Mouse (Mus musculus): ENCODE results near the gene Trpv6. TPM values are rescaled to one million over a fixed set of nuclear protein-coding genes. Genes with fewer than 3 reads are reported as not detected.

Trpv6 gene
- total RNA-seq, 2 experiments from 2014 or later = not detected

DNA sequence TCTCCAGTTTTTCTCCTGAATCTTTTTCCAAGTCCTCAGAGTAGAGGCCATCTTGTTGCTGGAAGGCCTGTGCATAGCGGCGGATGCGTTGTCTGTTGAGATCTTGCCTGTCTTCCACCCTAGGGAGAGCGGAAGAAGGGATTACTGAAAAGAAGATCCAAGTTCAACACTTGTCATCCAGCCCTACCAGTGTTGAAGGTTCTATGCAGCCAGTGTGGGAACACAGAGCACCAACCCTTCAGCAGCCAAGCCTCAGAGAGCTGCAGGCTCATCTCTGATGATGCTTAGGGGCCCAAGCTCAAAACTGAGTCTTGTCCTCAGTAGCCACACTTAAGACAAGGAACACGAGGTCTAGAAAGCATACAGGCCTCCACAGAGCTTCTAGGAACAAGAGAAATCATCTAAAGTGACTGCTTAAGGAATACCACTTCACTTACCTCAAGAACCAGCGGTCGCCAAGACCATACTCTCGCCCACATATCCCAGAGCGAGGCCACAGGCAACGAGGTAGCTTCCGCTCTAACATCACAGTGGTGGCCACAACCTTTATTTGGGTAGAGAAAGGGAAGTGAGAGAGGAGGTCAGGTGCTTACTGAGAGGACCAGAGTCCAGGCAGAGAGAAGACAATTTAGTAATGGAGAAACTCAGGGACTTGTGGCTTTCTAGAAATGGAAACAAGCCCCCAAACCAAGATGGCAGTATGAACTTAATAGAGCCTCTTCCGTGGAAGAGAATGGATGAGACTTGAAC, 14.8 kb downstream of the Trpv6 start:
- no peak for DNase-seq

DNA sequence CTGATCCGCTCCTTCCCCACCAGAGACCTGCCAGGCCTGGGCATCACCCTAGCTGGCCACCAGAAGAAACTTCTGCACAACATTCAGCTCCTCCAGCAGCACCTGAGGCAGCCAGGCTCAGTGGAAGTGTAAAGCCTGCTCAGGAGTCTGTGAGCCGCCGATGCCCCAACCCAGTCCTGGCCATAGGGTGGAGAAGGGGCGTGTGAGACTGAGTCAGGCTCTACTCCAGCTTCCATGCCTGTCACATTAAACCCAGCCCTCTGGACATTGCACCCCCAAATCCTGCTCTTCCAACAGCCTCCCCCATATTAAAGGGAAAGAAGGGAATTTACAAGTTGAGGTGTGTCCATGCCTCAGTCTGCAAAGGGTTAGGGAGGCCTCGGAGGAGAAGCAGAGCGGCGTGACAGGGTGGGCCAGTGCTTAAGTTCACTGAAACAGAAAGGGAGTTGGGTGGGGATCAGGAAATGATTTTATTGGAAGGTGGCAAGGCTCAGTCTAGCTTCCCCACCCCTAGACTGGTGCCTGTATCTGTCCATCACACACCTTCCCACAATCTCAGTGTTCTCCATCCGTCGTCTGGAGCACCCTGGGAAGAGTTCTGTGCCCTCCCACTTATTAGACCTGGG, 15.9 kb downstream of the Trpv6 start:
- no peak for DNase-seq

DNA sequence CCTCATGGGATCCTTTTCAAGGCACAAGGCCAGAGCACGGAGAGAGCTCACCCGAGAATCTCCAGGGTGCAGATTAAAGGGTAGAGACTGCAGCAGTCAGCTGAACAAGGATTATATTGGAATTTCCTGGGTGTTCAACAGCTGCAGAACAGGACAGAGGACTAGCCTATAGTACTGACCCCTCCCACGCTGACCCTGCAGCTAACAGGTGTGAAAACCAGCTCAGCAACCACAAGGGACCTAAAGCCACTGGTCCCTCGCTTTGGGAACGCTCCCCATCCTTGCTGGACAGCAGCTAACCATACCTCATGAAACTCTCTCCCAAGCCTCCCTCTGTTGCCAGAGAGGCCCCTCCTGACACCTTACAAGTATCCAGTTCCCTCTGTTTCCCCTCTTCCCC, 28.6 kb downstream of the Trpv6 start:
- no peak for DNase-seq

DNA sequence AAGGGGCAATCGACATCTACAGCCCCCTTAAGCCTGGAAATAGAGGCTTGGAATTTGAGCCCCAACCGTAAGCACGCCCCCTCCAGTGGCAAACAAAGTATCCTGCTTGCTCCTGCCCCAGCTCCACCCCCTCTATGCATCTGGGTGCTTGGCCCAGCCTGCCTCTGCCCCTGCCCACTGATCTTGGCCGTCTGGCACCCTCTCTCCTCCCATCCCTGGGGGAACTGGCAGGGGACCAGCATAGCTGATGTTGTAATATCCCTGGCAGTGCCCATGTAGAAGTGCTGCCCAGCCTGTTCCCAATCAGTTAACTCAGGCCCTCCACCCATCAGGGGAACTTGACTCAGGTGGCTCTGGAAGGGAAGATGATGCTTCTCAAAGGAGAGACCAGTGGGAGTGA, 30.0 kb downstream of the Trpv6 start:
- DNase-seq = peak; percentile 88

DNA sequence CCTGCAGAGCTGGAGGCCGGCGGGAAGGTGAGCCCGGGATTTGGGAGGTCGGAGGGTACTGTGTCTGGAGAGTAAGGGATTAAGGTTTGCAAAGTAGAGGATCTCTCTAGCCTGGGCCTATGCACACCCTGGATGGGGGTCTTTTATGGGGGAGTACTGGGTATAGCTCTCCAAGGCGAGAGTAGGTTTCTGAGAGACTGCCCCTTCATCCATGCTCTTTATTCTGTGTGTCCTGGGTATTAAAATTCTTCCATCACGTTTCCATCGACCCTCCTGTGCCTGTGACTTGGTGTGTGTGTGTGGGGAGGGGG, 30.5 kb downstream of the Trpv6 start:
- no peak for DNase-seq

DNA sequence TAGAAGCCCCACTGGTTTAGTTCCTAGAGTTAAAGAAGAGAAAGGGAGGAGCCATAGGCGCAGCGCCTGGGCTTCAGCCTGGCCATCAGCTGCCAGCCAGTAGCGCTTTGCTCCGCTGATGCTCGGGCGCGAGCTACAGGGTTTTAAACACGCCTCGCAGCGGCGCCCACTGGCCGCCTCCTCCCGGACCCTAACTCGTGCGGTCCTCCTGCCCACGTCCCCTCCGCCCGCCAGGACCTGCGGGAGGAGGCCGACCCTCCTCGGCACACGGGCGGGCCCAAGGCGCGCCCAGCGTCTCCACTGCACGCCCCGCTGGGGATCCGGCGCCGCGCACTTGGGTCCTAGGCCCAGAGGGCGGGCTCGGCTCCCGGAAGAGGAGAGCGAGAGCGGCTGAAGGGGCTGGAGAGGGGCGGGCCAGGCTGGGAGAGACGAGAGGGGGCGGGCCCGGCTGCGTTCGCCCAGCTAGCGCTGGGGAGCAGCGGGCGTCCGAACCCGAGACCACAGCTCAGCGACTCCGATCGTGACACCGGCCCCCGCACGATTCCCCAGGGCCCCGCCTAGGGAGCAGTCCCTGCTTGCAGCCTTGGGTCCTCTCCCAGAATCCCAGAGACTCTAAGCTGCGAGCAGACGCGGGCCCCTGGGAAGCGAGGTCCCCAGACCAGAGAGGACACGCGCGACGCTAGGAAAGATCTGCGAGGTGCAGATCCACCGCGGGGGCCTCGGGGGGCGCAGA, 31.0 kb downstream of the Trpv6 start, which contains the start of gene Ephb6:
Gene Ephb6 (plus strand): TSS at position 422 of the 733 bp plus-strand sequence.
- DNase-seq = peak; percentile 87

DNA sequence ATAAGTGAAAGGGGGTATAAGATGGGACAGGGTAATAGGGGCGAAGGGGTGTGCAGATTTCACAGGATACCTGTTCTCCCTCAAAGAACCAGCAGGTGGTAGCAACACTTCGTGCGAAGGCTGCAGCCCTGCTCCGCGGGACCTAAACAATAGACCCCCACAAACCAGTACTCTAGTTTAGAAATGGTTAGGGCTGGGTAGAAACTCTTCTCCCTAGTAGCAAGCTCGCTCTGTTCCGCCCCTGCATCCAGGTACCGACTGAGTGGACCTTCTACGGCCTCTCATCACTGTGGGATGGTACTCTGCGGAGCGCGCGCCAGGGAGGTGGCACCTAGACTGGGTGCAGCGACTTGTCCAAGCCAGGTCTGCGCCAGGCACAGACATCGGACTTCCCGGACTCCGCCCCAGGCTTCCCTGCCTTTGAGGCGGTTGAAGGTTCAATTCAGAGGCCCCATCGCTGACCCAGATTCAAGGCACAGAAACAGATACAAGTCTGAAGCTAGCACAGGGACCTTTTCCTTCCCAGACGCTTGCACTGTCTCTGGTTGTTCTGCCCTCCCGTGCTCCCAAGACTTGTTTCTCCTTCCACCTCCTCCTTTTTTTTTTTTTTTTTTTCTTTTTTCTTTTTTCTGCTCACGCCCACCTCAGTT, 31.7 kb downstream of the Trpv6 start:
- DNase-seq = peak; percentile 56

DNA sequence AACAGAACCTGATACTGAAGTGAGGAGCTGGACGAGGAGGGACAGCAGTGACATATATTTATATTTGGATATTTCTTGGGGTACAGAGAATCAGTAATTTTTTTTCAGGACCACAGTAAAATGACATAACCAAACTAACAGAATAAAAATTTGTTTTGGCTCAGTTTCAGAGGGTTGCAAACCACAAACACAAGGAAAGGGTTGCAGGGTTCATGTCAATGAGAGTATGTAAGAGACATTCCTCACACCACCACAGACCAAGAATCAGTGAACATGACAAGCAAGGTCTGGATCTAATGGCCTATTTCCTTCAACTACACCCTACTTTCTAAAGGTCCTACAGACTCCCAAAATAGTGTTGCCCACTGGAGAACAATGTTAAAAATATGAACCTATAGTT, 54.0 kb downstream of the Trpv6 start:
- no peak for DNase-seq

DNA sequence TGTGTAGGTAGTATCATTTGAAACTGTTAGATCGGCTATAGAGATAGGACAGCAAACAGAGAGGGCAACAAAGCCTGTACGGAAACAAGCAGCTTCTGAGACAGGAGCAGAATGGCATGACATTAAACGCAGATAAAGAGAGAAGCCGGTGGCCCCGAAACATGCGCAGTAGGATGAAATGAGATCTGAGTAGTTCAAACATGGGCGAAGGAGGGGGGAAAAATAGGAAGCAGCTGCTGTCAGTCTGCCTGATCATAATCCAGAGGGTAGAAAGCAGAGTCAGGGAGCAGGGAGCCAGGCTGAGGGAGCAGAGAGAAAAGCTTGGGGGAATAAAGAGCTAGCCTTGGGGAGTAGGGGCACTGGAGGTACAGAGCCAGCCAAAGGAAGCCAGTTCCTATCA, 54.9 kb downstream of the Trpv6 start:
- no peak for DNase-seq

DNA sequence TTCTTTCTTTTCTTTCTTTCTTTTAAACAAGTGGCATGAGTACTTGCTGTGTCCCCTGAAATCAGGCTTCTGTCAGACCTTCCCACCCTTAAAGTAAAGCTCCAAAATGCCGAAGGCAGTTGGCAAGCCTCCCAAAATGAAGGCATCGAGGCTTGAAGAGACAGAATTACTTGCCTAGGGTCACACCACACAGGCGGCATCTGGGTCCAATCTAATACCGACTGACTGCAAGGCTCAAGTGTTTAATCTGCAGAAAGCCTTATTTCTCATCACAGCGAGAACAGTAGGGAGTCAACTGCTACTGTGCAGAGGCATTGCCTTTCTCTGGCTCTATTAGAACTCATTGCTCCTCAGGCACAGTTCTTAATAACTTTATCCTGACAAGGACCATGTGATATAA, 58.9 kb downstream of the Trpv6 start:
- no peak for DNase-seq

DNA sequence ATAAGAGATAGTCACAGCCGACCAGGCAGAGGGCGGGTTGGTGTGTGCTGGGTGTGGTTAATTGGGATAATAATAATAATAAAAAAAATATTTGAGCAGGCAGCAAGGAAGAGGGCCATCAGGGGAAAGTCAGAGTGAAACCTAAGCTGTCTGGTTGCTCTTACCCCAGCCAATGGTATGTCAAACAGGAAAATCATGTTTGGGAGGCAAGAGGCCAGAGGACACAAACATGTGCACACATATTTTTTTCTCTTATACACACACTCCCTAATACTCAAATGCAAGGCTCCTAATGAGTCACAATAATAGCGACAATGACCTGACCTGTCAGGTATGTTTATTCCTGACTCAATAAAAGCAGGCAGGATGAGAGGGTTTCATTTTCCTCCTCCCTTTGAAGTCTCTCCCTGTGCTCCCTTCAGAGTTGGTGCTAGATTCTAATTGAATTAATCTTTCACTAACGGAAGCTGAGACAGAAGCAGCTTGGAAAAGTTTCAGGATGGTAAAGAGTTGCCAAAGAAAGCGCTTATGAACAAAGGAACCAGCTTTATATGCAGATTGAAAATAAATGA, 59.6 kb downstream of the Trpv6 start:
- DNase-seq = no peak

Other genes with a start within 250 kb of the Trpv6 start
- gene Gm5771, start 244.0 kb downstream of the Trpv6 start, total RNA-seq (2021) = not detected
- gene Gm10334, start 190.3 kb downstream of the Trpv6 start, total RNA-seq (2021) = not detected
- not detected for gene Prss1, start 177.5 kb downstream of the Trpv6 start, total RNA-seq (2021)
- not detected for gene Prss2, start 114.6 kb downstream of the Trpv6 start, total RNA-seq (2021)
- gene Ephb6, start 30.9 kb downstream of the Trpv6 start, total RNA-seq (2021) = 10 to 100 TPM in 1 of 2 experiments, 1 to 10 TPM in 1; 8.8 to 17.4 TPM
- gene Trpv5, start 44.4 kb upstream of the Trpv6 start, total RNA-seq (2021) = not detected
- gene Llcfc1, start 48.0 kb upstream of the Trpv6 start, total RNA-seq (2021) = not detected
- gene Kel, start 67.9 kb upstream of the Trpv6 start, total RNA-seq (2021) = 1 to 10 TPM; 2.0 to 8.0 TPM
- not detected for gene Olfr459, start 138.8 kb upstream of the Trpv6 start, total RNA-seq (2021)
- not detected for gene Pip, start 211.1 kb upstream of the Trpv6 start, total RNA-seq (2021)
- gene Sval2, start 216.6 kb upstream of the Trpv6 start, total RNA-seq (2021) = not detected